Comparison of ENCODE assay signal across 9 mouse cellular contexts in the genomic region with DNA sequence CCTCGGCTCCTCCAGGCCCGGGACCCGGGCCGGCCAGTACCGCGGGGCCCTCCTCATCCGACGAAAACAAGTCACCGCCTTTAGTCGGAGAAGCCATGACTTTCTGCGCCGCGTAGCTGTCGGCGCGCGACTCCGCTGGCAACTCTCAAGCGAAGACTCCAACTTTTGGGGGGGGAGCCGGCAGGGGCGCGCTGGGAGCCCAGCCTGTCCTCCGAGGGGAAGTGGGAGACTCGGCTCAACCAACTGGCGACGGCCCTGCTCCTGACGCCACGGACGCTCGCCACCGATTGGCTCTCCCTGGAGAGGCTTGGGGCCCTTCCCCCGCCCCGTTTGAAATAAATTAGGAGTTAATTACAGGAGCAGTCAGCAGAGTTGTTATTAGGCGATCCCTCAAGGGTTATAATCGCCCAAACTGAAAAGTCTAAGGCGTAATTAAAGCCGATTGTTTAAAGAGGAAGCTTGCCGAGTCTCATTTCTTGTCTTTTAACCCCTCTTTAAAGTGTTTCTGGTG. TPM values are rescaled to one million over a fixed set of nuclear protein-coding genes. Genes with fewer than 3 reads are reported as not detected.
DNase-seq lines count a peak whose midpoint lies in the region; ATAC-seq and TF ChIP-seq lines count a peak whose summit lies in the region.
"Had no signal": no experiment of that assay in that cellular context is flagged by ENCODE, and none has a peak within 500 bp of the region (broad histone marks: within the 10 kb centered on the region; RNA-seq: fewer than 3 reads in every experiment).

Msx2 (minus strand) TSS at position 461 of the 511 bp plus-strand sequence.

- TF ChIP-seq POLR2A in cerebellum, adult 2 months (IDR thresholded peaks at IDR 0.05; ENCODE audit: borderline replicate concordance, insufficient read depth, low read length), result no peak

- TF ChIP-seq CTCF in cerebellum, adult 2 months (IDR thresholded peaks at IDR 0.05; ENCODE audit: borderline replicate concordance, insufficient read depth, low read depth, low read length), result no peak
- 0 out of 2 replicates have a peak, but pooled peaks have one; percentile 3 for TF ChIP-seq CTCF in stomach, postnatal 0 days (IDR thresholded peaks at IDR 0.05; ENCODE audit: low read depth)

- H3K27ac ChIP-seq in cerebellum, adult 2 months (ENCODE audit: insufficient read depth, low read length), result no peak within 1 kb of the TSS
- H3K27ac ChIP-seq in forebrain, embryonic 16.5 days (ENCODE audit: low read length), result no peak within 1 kb of the TSS
- peak within 1 kb of the TSS; percentile 68; the same call in 1 of the 2 replicates for H3K27ac ChIP-seq in hindbrain, embryonic 11.5 days (ENCODE audit: low read depth, low read length)
- H3K27ac ChIP-seq in stomach, postnatal 0 days (replicated peaks), result 0 out of 2 replicates have a peak within 1 kb of the TSS, but pooled peaks have one; percentile 13

- no peaks in the 10 kb centered on the region for H3K9me3 ChIP-seq in forebrain, embryonic 16.5 days (ENCODE audit: control insufficient read depth, low read length)
- H3K9me3 ChIP-seq in hindbrain, embryonic 11.5 days (ENCODE audit: control insufficient read depth, low read length), result no peaks in the 10 kb centered on the region
- no peaks in the 10 kb centered on the region for H3K9me3 ChIP-seq in stomach, postnatal 0 days (ENCODE audit: control insufficient read depth, low read length)

- WGBS in cerebellum, adult 2 months, result under 1% methylated on average over 38 of the region's 38 CpGs
- WGBS in forebrain, embryonic 16.5 days, result under 1% methylated on average over 38 of the region's 38 CpGs
- WGBS in hindbrain, embryonic 11.5 days, result under 1% methylated on average over 38 of the region's 38 CpGs
- 0% methylated on average over 38 of the region's 38 CpGs for whole genome bisulfite sequencing in stomach, postnatal 0 days

- peak within 1 kb of the TSS; percentile 15 for H3K4me3 ChIP-seq in cerebellum, adult 2 months (replicated peaks; ENCODE audit: insufficient read depth, low read depth, low read length)
- H3K4me3 ChIP-seq in forebrain, embryonic 16.5 days (replicated peaks; ENCODE audit: low read length), result peak within 1 kb of the TSS; percentile 42
- peak within 1 kb of the TSS; percentile 53 for H3K4me3 ChIP-seq in hindbrain, embryonic 11.5 days (ENCODE audit: low read depth, low read length)
- peak within 1 kb of the TSS; percentile 51 for H3K4me3 ChIP-seq in stomach, postnatal 0 days (ENCODE audit: low read depth, low read length)
- H3K4me3 ChIP-seq: erythroblast, embryonic 14.5 days had no signal

- peak; percentile 76 to 90 for DNase-seq in adrenal gland, adult (ENCODE audit: inconsistent age in 2 of 2, low spot score in 1 of 2)
- peak; percentile 36 to 63 for DNase-seq in cerebellum, adult 2 months
- DNase-seq in hindbrain, embryonic 11.5 days (ENCODE audit: low spot score), result peak; percentile 84
- DNase-seq in layer of hippocampus, postnatal 25 days (ENCODE audit: extremely low spot score in 1 of 2, low spot score in 1 of 2), result peak; percentile 32 to 34
- peak; percentile 61 to 79 for DNase-seq in lung, postnatal 4 days
- peak; percentile 69 for DNase-seq in stomach, postnatal 0 days (ENCODE audit: low spot score)
- no peak for DNase-seq in c-Kit-positive CD71-positive TER-119-positive erythroid progenitor cells, embryonic 14.5 days (ENCODE audit: low spot score)

- H3K4me2 ChIP-seq in forebrain, embryonic 16.5 days (ENCODE audit: low read length), result peak within 1 kb of the TSS; percentile 65
- H3K4me2 ChIP-seq in hindbrain, embryonic 11.5 days (replicated peaks; ENCODE audit: low read depth, low read length), result peak within 1 kb of the TSS; percentile 81
- peak within 1 kb of the TSS; percentile 76 for H3K4me2 ChIP-seq in stomach, postnatal 0 days (replicated peaks; ENCODE audit: low read depth)

- ATAC-seq in forebrain, embryonic 16.5 days, result peak; percentile 97
- ATAC-seq in hindbrain, embryonic 11.5 days (ENCODE audit: low FRiP score), result peak; percentile 90
- peak; percentile 66; the same call in 1 of the 2 replicates for ATAC-seq in stomach, postnatal 0 days (ENCODE audit: low FRiP score, low TSS enrichment)

- no peaks in the 10 kb centered on the region for H3K36me3 ChIP-seq in forebrain, embryonic 16.5 days (ENCODE audit: control insufficient read depth, insufficient read depth)
- H3K36me3 ChIP-seq in hindbrain, embryonic 11.5 days (ENCODE audit: control insufficient read depth, insufficient read depth, low read length), result no peaks in the 10 kb centered on the region
- no peaks in the 10 kb centered on the region for H3K36me3 ChIP-seq in stomach, postnatal 0 days (ENCODE audit: control insufficient read depth, insufficient read depth, low read length)

- H3K9ac ChIP-seq in forebrain, embryonic 16.5 days (replicated peaks; ENCODE audit: low read depth, low read length), result no peak within 1 kb of the TSS
- H3K9ac ChIP-seq in hindbrain, embryonic 11.5 days (ENCODE audit: low read depth, low read length), result peak within 1 kb of the TSS; percentile 75
- peak within 1 kb of the TSS; percentile 55 for H3K9ac ChIP-seq in stomach, postnatal 0 days (ENCODE audit: low read length)

- no peak for TF ChIP-seq EP300 in stomach, postnatal 0 days (optimal IDR thresholded peaks at IDR 0.05)

- peaks cover 5% of the 10 kb centered on the region; the same call in 1 of the 2 replicates for H3K27me3 ChIP-seq in cerebellum, adult 2 months (ENCODE audit: control insufficient read depth, insufficient read depth, low read length)
- peaks cover 92% of the 10 kb centered on the region for H3K27me3 ChIP-seq in forebrain, embryonic 16.5 days (replicated peaks; ENCODE audit: control insufficient read depth, insufficient read depth, low read length)
- peaks cover 79% of the 10 kb centered on the region for H3K27me3 ChIP-seq in hindbrain, embryonic 11.5 days (ENCODE audit: control insufficient read depth, insufficient read depth, low read length)
- H3K27me3 ChIP-seq in stomach, postnatal 0 days (ENCODE audit: control insufficient read depth, insufficient read depth, low read length), result peaks cover 15% of the 10 kb centered on the region

- no peaks in the 10 kb centered on the region for H3K4me1 ChIP-seq in cerebellum, adult 2 months (ENCODE audit: control insufficient read depth, insufficient read depth, low read length)
- H3K4me1 ChIP-seq in forebrain, embryonic 16.5 days (replicated peaks; ENCODE audit: control insufficient read depth, insufficient read depth, low read length), result peaks cover 21% of the 10 kb centered on the region
- no peaks in the 10 kb centered on the region; the same call in none of the 2 replicates for H3K4me1 ChIP-seq in hindbrain, embryonic 11.5 days (replicated peaks; ENCODE audit: control insufficient read depth, insufficient read depth, low read length)
- H3K4me1 ChIP-seq in stomach, postnatal 0 days (replicated peaks; ENCODE audit: control insufficient read depth, insufficient read depth), result peaks cover 2% of the 10 kb centered on the region; the same call in 1 of the 2 replicates

RNA-seq across cellular contexts. Expression of gene Msx2, which starts in this region (rescaled TPM):
- 6.0 and 7.1 TPM in 2 replicates for polyA plus RNA-seq in cerebellum, adult 2 months (2012; rRNA removed)
- 0.38 and 0.41 TPM in 2 replicates for polyA plus RNA-seq in forebrain, embryonic 16.5 days (2015; fragmentation: Nextera tagmentation; extraction: Ambion mirVana)
- polyA plus RNA-seq in hindbrain, embryonic 11.5 days (2014; fragmentation: Nextera tagmentation; extraction: Ambion mirVana), result 58.3 and 66.3 TPM in 2 replicates
- under 1 TPM; 0.59 to 0.76 TPM for total RNA-seq in layer of hippocampus, postnatal 25 days (2021)
- polyA plus RNA-seq in stomach, postnatal 0 days (2015; fragmentation: Nextera tagmentation; extraction: Ambion mirVana), result 2.0 and 2.3 TPM in 2 replicates
- polyA plus RNA-seq: erythroblast, embryonic 14.5 days had no signal

Comparison
In these comparisons a context has a peak if more than half of its experiments do, and no peak if none do; other contexts are left out.
1. Peak in ATAC-seq, H3K4me3 ChIP-seq and H3K4me2 ChIP-seq in forebrain, embryonic 16.5 days; RNA of the gene not detected or under 1 TPM.
2. Peak in DNase-seq in layer of hippocampus, postnatal 25 days; RNA of the gene not detected or under 1 TPM.
3. H3K27ac ChIP-seq: peak in hindbrain, embryonic 11.5 days (single experiment) and stomach, postnatal 0 days (single experiment); none in cerebellum, adult 2 months (single experiment) and forebrain, embryonic 16.5 days (single experiment).
4. Peak in every context shown above with its lines, with median percentiles within 50 percentile points of each other: H3K4me3 ChIP-seq, ATAC-seq and H3K4me2 ChIP-seq.